Mouse (Mus musculus): ENCODE data around the gene Snx30. TPM values are rescaled to one million over a fixed set of nuclear protein-coding genes. Genes with fewer than 3 reads are reported as not detected.

Gene Snx30
- total and polyA plus RNA-seq, 2 experiments: 1.6 to 4.1 TPM

DNA sequence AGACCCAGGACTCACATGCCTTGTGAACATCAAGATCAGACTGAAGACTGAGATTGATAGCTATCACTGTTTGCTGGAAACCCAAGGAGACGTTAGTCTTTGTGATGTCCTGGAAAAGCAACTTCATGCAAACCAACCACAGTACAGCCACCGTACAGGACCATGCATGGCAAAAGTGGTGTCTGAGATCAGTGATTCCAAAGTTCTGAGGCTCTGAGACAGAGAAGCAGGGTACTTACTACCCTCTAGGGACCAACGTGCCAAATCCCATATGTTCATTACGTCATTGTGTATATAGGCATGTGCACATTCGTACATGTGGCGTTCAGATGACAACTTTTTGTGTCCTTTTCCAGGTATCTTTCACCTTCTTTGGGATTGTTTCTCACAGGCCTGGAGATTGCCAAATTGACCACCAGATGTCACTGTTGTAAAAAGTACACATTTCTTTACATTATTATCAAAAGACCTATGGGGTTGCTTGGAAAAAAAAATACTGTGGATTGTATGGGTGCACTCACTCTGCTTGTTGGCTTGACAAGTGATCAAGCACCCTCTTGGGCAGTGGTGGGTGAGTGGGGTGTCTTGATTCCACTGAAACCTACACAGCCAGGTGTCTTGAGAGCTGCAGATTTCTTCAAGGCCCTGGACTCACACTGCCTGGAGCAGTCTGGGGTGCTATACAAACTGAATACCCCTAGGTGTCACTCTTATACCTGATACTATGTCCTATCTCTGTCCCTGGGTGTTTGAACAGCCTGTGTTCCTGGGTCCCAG is 127.1 kb downstream of the Snx30 start:
- 49% methylated on average over 6 of the region's 6 CpGs for WGBS
- H3K36me3 ChIP-seq (ENCODE audit: control insufficient read depth, insufficient read depth, low read length): no peaks in the 10 kb centered on the region
- TF ChIP-seq POLR2A (IDR thresholded peaks at IDR 0.05; ENCODE audit: extremely low read depth, insufficient read depth, low read length) (no peak), CTCF (IDR thresholded peaks at IDR 0.05; ENCODE audit: low read depth, low read length) (peak; percentile 13; the same call in 1 of the 2 replicates)
- H3K4me3 ChIP-seq (ENCODE audit: insufficient read depth, low read depth, low read length): no peak overlapping the region
- H3K9ac ChIP-seq (ENCODE audit: low read depth, low read length): no peak overlapping the region
- H3K4me1 ChIP-seq (ENCODE audit: control insufficient read depth, insufficient read depth, low read length): no peaks in the 10 kb centered on the region
- H3K27ac ChIP-seq (replicated peaks; ENCODE audit: insufficient read depth, low read depth, low read length): no peak overlapping the region
- DNase-seq (ENCODE audit: extremely low read depth, low read depth, low spot score): peak; percentile 7
- no peaks in the 10 kb centered on the region for H3K27me3 ChIP-seq (ENCODE audit: control insufficient read depth, insufficient read depth, low read length)
- no peaks in the 10 kb centered on the region for H3K79me2 ChIP-seq (ENCODE audit: control insufficient read depth, insufficient read depth, low read length)

DNA sequence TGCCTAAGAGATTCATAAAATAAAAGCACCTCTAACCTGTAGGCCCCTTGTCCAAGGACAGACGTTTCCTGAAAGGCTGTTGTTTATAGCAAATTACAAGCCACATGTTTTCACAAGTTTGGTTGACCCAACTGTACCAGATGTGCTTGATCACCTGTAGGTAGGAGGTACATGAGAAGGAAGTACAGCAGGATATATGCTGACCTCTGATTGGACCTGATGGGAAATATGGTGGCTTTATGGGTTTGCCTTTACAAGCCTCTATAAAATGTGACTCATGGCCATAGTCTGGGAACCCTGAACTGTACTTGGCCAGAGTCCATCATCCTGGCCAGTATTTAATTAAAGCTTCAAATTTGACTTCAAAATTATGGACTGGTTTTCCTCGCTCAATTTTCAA is 131.9 kb downstream of the Snx30 start:
- no peaks in the 10 kb centered on the region for H3K36me3 ChIP-seq (ENCODE audit: control insufficient read depth, insufficient read depth, low read length)
- WGBS: 73% methylated on average over 2 of the region's 2 CpGs
- DNase-seq (ENCODE audit: extremely low read depth, low read depth, low spot score): no peak
- H3K27ac ChIP-seq (replicated peaks; ENCODE audit: insufficient read depth, low read depth, low read length): no peak overlapping the region
- TF ChIP-seq POLR2A (IDR thresholded peaks at IDR 0.05; ENCODE audit: extremely low read depth, insufficient read depth, low read length) (no peak), CTCF (IDR thresholded peaks at IDR 0.05; ENCODE audit: low read depth, low read length) (no peak)
- H3K4me3 ChIP-seq (ENCODE audit: insufficient read depth, low read depth, low read length): no peak overlapping the region
- H3K27me3 ChIP-seq (ENCODE audit: control insufficient read depth, insufficient read depth, low read length): 0 out of 2 replicates have a peak, but pooled peaks cover 2% of the 10 kb centered on the region
- no peaks in the 10 kb centered on the region for H3K79me2 ChIP-seq (ENCODE audit: control insufficient read depth, insufficient read depth, low read length)
- no peaks in the 10 kb centered on the region for H3K4me1 ChIP-seq (ENCODE audit: control insufficient read depth, insufficient read depth, low read length)
- H3K9ac ChIP-seq (ENCODE audit: low read depth, low read length): no peak overlapping the region

Other genes starting within 250 kb of the Snx30 start
- 60.8 and 68.9 TPM in 2 replicates for gene Hsdl2, start 224.3 kb upstream of the Snx30 start, total RNA-seq (2014; rRNA removed)
- 25.8 and 31.7 TPM in 2 replicates for gene Hsdl2, start 224.3 kb upstream of the Snx30 start, polyA plus RNA-seq (2012; rRNA removed)
- 1.5 and 3.7 TPM in 2 replicates for gene E130308A19Rik, start 179.6 kb upstream of the Snx30 start, total RNA-seq (2014; rRNA removed)
- 2.3 and 2.6 TPM in 2 replicates for gene E130308A19Rik, start 179.6 kb upstream of the Snx30 start, polyA plus RNA-seq (2012; rRNA removed)
- 2.4 and 3.4 TPM in 2 replicates for gene Inip, start 4.3 kb upstream of the Snx30 start, total RNA-seq (2014; rRNA removed)
- gene Inip, start 4.3 kb upstream of the Snx30 start, polyA plus RNA-seq (2012; rRNA removed): 2.3 and 2.4 TPM in 2 replicates
- not detected in 2 replicates for gene Slc46a2, start 109.2 kb downstream of the Snx30 start, total RNA-seq (2014; rRNA removed)
- gene Slc46a2, start 109.2 kb downstream of the Snx30 start, polyA plus RNA-seq (2012; rRNA removed): not detected in 2 replicates
- gene Mup4, start 154.9 kb downstream of the Snx30 start, total RNA-seq (2014; rRNA removed): not detected in 2 replicates
- gene Mup4, start 154.9 kb downstream of the Snx30 start, polyA plus RNA-seq (2012; rRNA removed): not detected in 2 replicates
- 0.18 TPM in 1 of 2 replicates, not detected in the other for gene Mup6, start 158.5 kb downstream of the Snx30 start, total RNA-seq (2014; rRNA removed)
- gene Mup6, start 158.5 kb downstream of the Snx30 start, polyA plus RNA-seq (2012; rRNA removed): not detected in 2 replicates

All from liver, adult 2 months (tissue).